8 mouse cellular contexts compared by ENCODE assay signal in genomic region chrX:50560915-50561314, GRCm38 (mm10).
DNase-seq lines count a peak whose midpoint lies in the region; ATAC-seq and TF ChIP-seq lines count a peak whose summit lies in the region.

No protein-coding gene starts in this region.

- TF ChIP-seq RAD21 in MEL (IDR thresholded peaks at IDR 0.05; ENCODE audit: low read depth, low read length) = peak; percentile 50

- no peaks in the 10 kb centered on the region for H3K27me3 ChIP-seq in kidney, embryonic 14.5 days (ENCODE audit: control insufficient read depth, insufficient read depth, low read length)
- no peaks in the 10 kb centered on the region for H3K27me3 ChIP-seq in MEL (ENCODE audit: control insufficient read depth in 1 of 2, insufficient read depth in 2 of 2, low read length in 2 of 2)
- H3K27me3 ChIP-seq in intestine, postnatal 0 days (replicated peaks; ENCODE audit: control insufficient read depth, insufficient read depth, low read length) = no peaks in the 10 kb centered on the region

- H3K79me2 ChIP-seq in MEL (ENCODE audit: control insufficient read depth, insufficient read depth, low read length, poor library complexity) = no peaks in the 10 kb centered on the region

- TF ChIP-seq CTCF in MEL (IDR thresholded peaks at IDR 0.05 in 2 of 3, conservative IDR thresholded peaks at IDR 0.05 in 1 of 3; ENCODE audit: control insufficient read depth in 1 of 3, insufficient read depth in 1 of 3, low read depth in 2 of 3, low read length in 3 of 3, poor library complexity in 1 of 3, severe bottlenecking in 1 of 3) = peak in 2 of 3 experiments; percentile 11 to 44; a peak in 3 of 6 replicates
- peak; percentile 74 for TF ChIP-seq CTCF in intestine, postnatal 0 days (IDR thresholded peaks at IDR 0.05; ENCODE audit: low read depth)

- no peak overlapping the region for H3K4me3 ChIP-seq in kidney, embryonic 14.5 days (ENCODE audit: low read length)
- H3K4me3 ChIP-seq in MEL (ENCODE audit: control insufficient read depth in 1 of 2, insufficient read depth in 1 of 2, low read depth in 2 of 2, low read length in 2 of 2) = no peak overlapping the region
- H3K4me3 ChIP-seq in intestine, postnatal 0 days (ENCODE audit: low read depth, low read length) = no peak overlapping the region

- intact Hi-C loops in left cerebral cortex, postnatal 10 days (cut with DNase I) = loop anchor here (10.0 kb wide), 1 partner anchor 54 kb away; no protein-coding TSS in a partner anchor

- no peak overlapping the region for H3K4me2 ChIP-seq in kidney, embryonic 14.5 days (replicated peaks; ENCODE audit: low read depth, low read length)
- no peak overlapping the region for H3K4me2 ChIP-seq in intestine, postnatal 0 days (replicated peaks; ENCODE audit: low read depth)

- H3K9me3 ChIP-seq in kidney, embryonic 14.5 days (ENCODE audit: control insufficient read depth, low read length) = no peaks in the 10 kb centered on the region
- H3K9me3 ChIP-seq in MEL (replicated peaks; ENCODE audit: insufficient read depth, low read length) = no peaks in the 10 kb centered on the region
- no peaks in the 10 kb centered on the region for H3K9me3 ChIP-seq in intestine, postnatal 0 days (ENCODE audit: control insufficient read depth)

- DNase-seq in adrenal gland, adult 8-10 months = peak; percentile 41
- no peak for DNase-seq in adrenal gland, postnatal 25 days
- DNase-seq in kidney, adult 9 months = peak; percentile 18
- DNase-seq in MEL (ENCODE audit: low read depth, low spot score) = peak; percentile 40
- DNase-seq in left cerebral cortex, postnatal 10 days (ENCODE audit: extremely low spot score in 1 of 2, low spot score in 2 of 2) = no peak

- ATAC-seq in kidney, embryonic 14.5 days (ENCODE audit: low FRiP score, low TSS enrichment) = no peak
- peak; percentile 86 for ATAC-seq in intestine, postnatal 0 days
- ATAC-seq in frontal cortex, adult (ENCODE audit: low TSS enrichment) = no peak

- no peaks in the 10 kb centered on the region for H3K4me1 ChIP-seq in kidney, embryonic 14.5 days (ENCODE audit: control insufficient read depth, insufficient read depth, low read length)
- H3K4me1 ChIP-seq in MEL (ENCODE audit: control insufficient read depth in 1 of 2, insufficient read depth in 2 of 2, low read length in 2 of 2) = no peaks in the 10 kb centered on the region
- H3K4me1 ChIP-seq in intestine, postnatal 0 days (replicated peaks; ENCODE audit: control insufficient read depth, insufficient read depth, low read length) = no peaks in the 10 kb centered on the region

- no peak overlapping the region for H3K27ac ChIP-seq in kidney, embryonic 14.5 days (ENCODE audit: low read depth, low read length)
- H3K27ac ChIP-seq in MEL (ENCODE audit: control insufficient read depth, low read depth, low read length) = no peak overlapping the region
- no peak overlapping the region for H3K27ac ChIP-seq in intestine, postnatal 0 days (ENCODE audit: low read depth, low read length)

- no peak overlapping the region for H3K9ac ChIP-seq in kidney, embryonic 14.5 days (ENCODE audit: low read depth, low read length)
- H3K9ac ChIP-seq in MEL (ENCODE audit: control insufficient read depth, low read depth, low read length, poor library complexity, severe bottlenecking) = no peak overlapping the region
- no peak overlapping the region for H3K9ac ChIP-seq in intestine, postnatal 0 days (ENCODE audit: low read depth, low read length)

- no peaks in the 10 kb centered on the region; the same call in 1 of the 2 replicates for H3K36me3 ChIP-seq in kidney, embryonic 14.5 days (ENCODE audit: control insufficient read depth, insufficient read depth, low read length)
- H3K36me3 ChIP-seq in MEL (ENCODE audit: control insufficient read depth in 1 of 2, insufficient read depth in 2 of 2, low read length in 2 of 2) = no peaks in the 10 kb centered on the region
- peaks cover 5% of the 10 kb centered on the region; the same call in 1 of the 2 replicates for H3K36me3 ChIP-seq in intestine, postnatal 0 days (ENCODE audit: control insufficient read depth, insufficient read depth)

- no peak for TF ChIP-seq POLR2A in MEL (IDR thresholded peaks at IDR 0.05; ENCODE audit: control insufficient read depth in 1 of 2, insufficient read depth in 1 of 2, low read depth in 1 of 2, low read length in 2 of 2, poor library complexity in 1 of 2)

- 32% methylated on average over 2 of the region's 2 CpGs for WGBS in kidney, embryonic 14.5 days
- 28% methylated on average over 2 of the region's 2 CpGs for WGBS in intestine, postnatal 0 days

- TF ChIP-seq EP300 in MEL (IDR thresholded peaks at IDR 0.05; ENCODE audit: low read depth in 1 of 2, low read length in 2 of 2) = no peak

TF ChIP-seq in MEL, 35 proteins besides CTCF, POLR2A, EP300 and RAD21:
- peak; percentile 82 for TF ChIP-seq ZNF384 (IDR thresholded peaks at IDR 0.05; ENCODE audit: low read depth, low read length)
- TF ChIP-seq GATA1 (IDR thresholded peaks at IDR 0.05; ENCODE audit: low read depth, low read length) = no peak
- TF ChIP-seq E2F4 (IDR thresholded peaks at IDR 0.05; ENCODE audit: borderline replicate concordance, low read depth, low read length) = no peak
- no peak for TF ChIP-seq RCOR1 (IDR thresholded peaks at IDR 0.05; ENCODE audit: low read depth, low read length)
- peak; percentile 34; the same call in 1 of the 2 replicates for TF ChIP-seq SMC3 (IDR thresholded peaks at IDR 0.05; ENCODE audit: low read depth, low read length)

Comparison
In these comparisons a context has a peak if more than half of its experiments do, and no peak if none do; other contexts are left out.
1. DNase-seq: peak in adrenal gland, adult 8-10 months (single experiment), kidney, adult 9 months (single experiment) and MEL (single experiment); none in adrenal gland, postnatal 25 days (single experiment) and left cerebral cortex, postnatal 10 days (0 of 2).